Comparison of ENCODE assay signal across 10 mouse cellular contexts in the genomic region with DNA sequence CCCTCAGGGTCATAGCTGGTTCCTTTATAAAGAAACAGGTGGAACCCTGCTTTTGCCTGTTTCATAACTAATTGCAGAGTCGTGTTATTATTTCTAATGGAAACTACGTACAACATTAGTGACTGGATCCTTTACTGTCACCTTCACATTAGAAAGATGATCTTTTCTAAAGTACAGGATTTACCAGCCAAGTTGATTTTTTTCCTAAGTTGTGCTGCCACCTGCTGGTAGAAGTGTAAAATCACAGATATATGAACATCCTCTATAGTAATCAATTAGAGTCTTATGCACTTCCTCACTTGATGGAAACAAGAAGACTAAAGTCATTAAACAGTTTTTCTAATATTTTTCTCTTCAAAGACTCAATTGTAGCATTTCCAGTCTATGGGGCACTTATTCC. TPM values are rescaled to one million over a fixed set of nuclear protein-coding genes. Genes with fewer than 3 reads are reported as not detected.
DNase-seq lines count a peak whose midpoint lies in the region; ATAC-seq and TF ChIP-seq lines count a peak whose summit lies in the region.
"Had no signal": no experiment of that assay in that cellular context is flagged by ENCODE, and none has a peak within 500 bp of the region (broad histone marks: within the 10 kb centered on the region; RNA-seq: fewer than 3 reads in every experiment).

No protein-coding gene starts in this region.

- no peaks in the 10 kb centered on the region for H3K9me3 ChIP-seq in liver, embryonic 11.5 days (ENCODE audit: control insufficient read depth, low read length)
- no peaks in the 10 kb centered on the region for H3K9me3 ChIP-seq in limb, embryonic 11.5 days (ENCODE audit: control insufficient read depth, low read length)

- no peaks in the 10 kb centered on the region for H3K27me3 ChIP-seq in liver, adult 2 months (ENCODE audit: control insufficient read depth, insufficient read depth, low read length)
- no peaks in the 10 kb centered on the region for H3K27me3 ChIP-seq in liver, embryonic 11.5 days (replicated peaks; ENCODE audit: control insufficient read depth, insufficient read depth, low read length)
- H3K27me3 ChIP-seq in cerebellum, adult 2 months (ENCODE audit: control insufficient read depth, insufficient read depth, low read length): no peaks in the 10 kb centered on the region
- no peaks in the 10 kb centered on the region for H3K27me3 ChIP-seq in limb, embryonic 11.5 days (ENCODE audit: control insufficient read depth, insufficient read depth, low read length)

- peak; percentile 72 for TF ChIP-seq CTCF in gastrocnemius, adult 2 months (IDR thresholded peaks at IDR 0.05)
- TF ChIP-seq CTCF in liver, adult 2 months (IDR thresholded peaks at IDR 0.05; ENCODE audit: low read depth, low read length): peak; percentile 37; the same call in 1 of the 2 replicates
- TF ChIP-seq CTCF in cerebellum, adult 2 months (IDR thresholded peaks at IDR 0.05; ENCODE audit: borderline replicate concordance, insufficient read depth, low read depth, low read length): peak; percentile 36; the same call in 1 of the 2 replicates

- H3K79me2 ChIP-seq in liver, adult 2 months (ENCODE audit: control insufficient read depth, insufficient read depth, low read length): no peaks in the 10 kb centered on the region

- H3K4me1 ChIP-seq in liver, adult 2 months (ENCODE audit: control insufficient read depth, insufficient read depth, low read length): peaks cover 11% of the 10 kb centered on the region
- 0 out of 2 replicates have a peak, but pooled peaks cover 6% of the 10 kb centered on the region for H3K4me1 ChIP-seq in liver, embryonic 11.5 days (replicated peaks; ENCODE audit: control insufficient read depth, insufficient read depth, low read length)
- H3K4me1 ChIP-seq in cerebellum, adult 2 months (ENCODE audit: control insufficient read depth, insufficient read depth, low read length): no peaks in the 10 kb centered on the region
- 0 out of 2 replicates have a peak, but pooled peaks cover 4% of the 10 kb centered on the region for H3K4me1 ChIP-seq in limb, embryonic 11.5 days (ENCODE audit: control insufficient read depth, insufficient read depth, low read length)

- no peak overlapping the region for H3K4me2 ChIP-seq in liver, embryonic 11.5 days
- no peak overlapping the region for H3K4me2 ChIP-seq in limb, embryonic 11.5 days (ENCODE audit: low read depth, severe bottlenecking)

- 7% methylated on average over 2 of the region's 2 CpGs for WGBS in liver, adult 2 months
- WGBS in liver, embryonic 11.5 days: 10% methylated on average over 2 of the region's 2 CpGs
- WGBS in cerebellum, adult 2 months: 3% methylated on average over 2 of the region's 2 CpGs
- 7% methylated on average over 2 of the region's 2 CpGs for WGBS in limb, embryonic 11.5 days

- H3K4me3 ChIP-seq in gastrocnemius, adult 2 months: no peak overlapping the region
- H3K4me3 ChIP-seq in liver, adult 2 months (ENCODE audit: insufficient read depth, low read depth, low read length): no peak overlapping the region
- no peak overlapping the region for H3K4me3 ChIP-seq in liver, embryonic 11.5 days (ENCODE audit: low read depth, low read length)
- no peak overlapping the region for H3K4me3 ChIP-seq in cerebellum, adult 2 months (replicated peaks; ENCODE audit: insufficient read depth, low read depth, low read length)
- H3K4me3 ChIP-seq in limb, embryonic 11.5 days (ENCODE audit: low read depth, low read length): no peak overlapping the region

- no peak for ATAC-seq in liver, embryonic 11.5 days (replicated peaks; ENCODE audit: low FRiP score)
- ATAC-seq in limb, embryonic 11.5 days (ENCODE audit: insufficient number of reproducible peaks, low FRiP score, low TSS enrichment, low read depth): no peak

- H3K27ac ChIP-seq in gastrocnemius, adult 2 months: no peak overlapping the region
- H3K27ac ChIP-seq in liver, adult 2 months (replicated peaks; ENCODE audit: insufficient read depth, low read depth, low read length): no peak overlapping the region
- no peak overlapping the region for H3K27ac ChIP-seq in liver, embryonic 11.5 days (ENCODE audit: low read depth, low read length)
- H3K27ac ChIP-seq in cerebellum, adult 2 months (ENCODE audit: insufficient read depth, low read length): no peak overlapping the region
- no peak overlapping the region for H3K27ac ChIP-seq in limb, embryonic 11.5 days (replicated peaks; ENCODE audit: low read depth, low read length)

- no peak for TF ChIP-seq POLR2A in liver, adult 2 months (IDR thresholded peaks at IDR 0.05; ENCODE audit: extremely low read depth, insufficient read depth, low read length)
- no peak for TF ChIP-seq POLR2A in cerebellum, adult 2 months (IDR thresholded peaks at IDR 0.05; ENCODE audit: borderline replicate concordance, insufficient read depth, low read length)

- no peak overlapping the region for H3K9ac ChIP-seq in liver, adult 2 months (ENCODE audit: low read depth, low read length)
- no peak overlapping the region for H3K9ac ChIP-seq in liver, embryonic 11.5 days (ENCODE audit: low read depth, low read length)
- H3K9ac ChIP-seq in limb, embryonic 11.5 days (ENCODE audit: low read length): no peak overlapping the region

- intact Hi-C loops in gastrocnemius, adult 2 months (cut with DNase I): loop anchor here (2.0 to 5.0 kb wide), 3 partner anchors 239 to 502 kb away; no protein-coding TSS in a partner anchor

- H3K36me3 ChIP-seq in liver, adult 2 months (ENCODE audit: control insufficient read depth, insufficient read depth, low read length): no peaks in the 10 kb centered on the region
- no peaks in the 10 kb centered on the region for H3K36me3 ChIP-seq in liver, embryonic 11.5 days (ENCODE audit: control insufficient read depth, insufficient read depth, low read length)
- no peaks in the 10 kb centered on the region for H3K36me3 ChIP-seq in limb, embryonic 11.5 days (ENCODE audit: control insufficient read depth, insufficient read depth, low read length)

- no peak for DNase-seq in gastrocnemius, adult 2 months
- no peak for DNase-seq in gastrocnemius, postnatal 25 days
- DNase-seq in liver, adult 2 months (ENCODE audit: extremely low read depth, low read depth, low spot score): peak; percentile 35
- no peak for DNase-seq in liver, embryonic 11.5 days (ENCODE audit: low spot score)
- DNase-seq in ES-CJ7 (ENCODE audit: low read depth, low spot score): peak; percentile 49
- DNase-seq in cerebellum, adult 2 months: peak; percentile 36 to 58
- peak; percentile 63 for DNase-seq in limb, embryonic 11.5 days (ENCODE audit: low spot score)
- peak; percentile 47 for DNase-seq in thymus, postnatal 14 days

RNA-seq across cellular contexts. Expression of gene Nphp3, which starts 5.8 kb away (rescaled TPM):
- 1 to 10 TPM in 1 of 2 experiments, under 1 TPM in 1; 0.89 to 1.1 TPM for total RNA-seq in gastrocnemius, adult 2 months (2021)
- total RNA-seq in gastrocnemius, postnatal 25 days (2021): 1 to 10 TPM in 1 of 2 experiments, under 1 TPM in 1; 0.78 to 1.5 TPM
- 2.9 and 5.4 TPM in 2 replicates for total RNA-seq in liver, adult 2 months (2014; rRNA removed)
- polyA plus RNA-seq in liver, adult 2 months (2012; rRNA removed): 5.7 and 8.7 TPM in 2 replicates
- 3.2 and 3.9 TPM in 2 replicates for polyA plus RNA-seq in liver, embryonic 11.5 days (2014; fragmentation: Nextera tagmentation; extraction: Ambion mirVana)
- 12.2 and 12.4 TPM in 2 replicates for polyA plus RNA-seq in cerebellum, adult 2 months (2012; rRNA removed)
- polyA plus RNA-seq in limb, embryonic 11.5 days (2014; fragmentation: Nextera tagmentation; extraction: Ambion mirVana): 5.5 and 6.1 TPM in 2 replicates

RNA-seq across cellular contexts. Expression of gene Gm28305, which starts 44.0 kb away (rescaled TPM):
- total RNA-seq in gastrocnemius, adult 2 months (2021): not detected
- not detected for total RNA-seq in gastrocnemius, postnatal 25 days (2021)
- total RNA-seq in liver, adult 2 months (2014; rRNA removed): not detected in 2 replicates
- polyA plus RNA-seq in liver, adult 2 months (2012; rRNA removed): not detected in 2 replicates
- polyA plus RNA-seq in liver, embryonic 11.5 days (2014; fragmentation: Nextera tagmentation; extraction: Ambion mirVana): not detected in 2 replicates
- not detected in 2 replicates for polyA plus RNA-seq in cerebellum, adult 2 months (2012; rRNA removed)
- not detected in 2 replicates for polyA plus RNA-seq in limb, embryonic 11.5 days (2014; fragmentation: Nextera tagmentation; extraction: Ambion mirVana)
- total RNA-seq: left cerebral cortex, postnatal 14 days had no signal
- polyA plus RNA-seq: small intestine, adult 2 months had no signal

Comparison
In these comparisons a context has a peak if more than half of its experiments do, and no peak if none do; other contexts are left out.
1. DNase-seq: peak in liver, adult 2 months (single experiment), ES-CJ7 (single experiment), cerebellum, adult 2 months (2 of 2), limb, embryonic 11.5 days (single experiment) and thymus, postnatal 14 days (single experiment); none in gastrocnemius, adult 2 months (single experiment), gastrocnemius, postnatal 25 days (single experiment) and liver, embryonic 11.5 days (single experiment).
2. Peak in every context shown above with its lines, with median percentiles within 50 percentile points of each other: CTCF ChIP-seq.